Mouse (Mus musculus) erythroblast, embryonic 14.5 days (primary cell): ENCODE data around the gene Asb3.

Experiments
- GATA1 ChIP-seq: IDR thresholded peaks from 2 replicates; pipeline ENCODE4 v1.6.1; 2012; ENCODE audit warnings: low read length, inconsistent platforms, mixed read lengths
- TAL1 ChIP-seq: IDR thresholded peaks from 3 replicates; pipeline ENCODE4 v1.6.1; 2012; ENCODE audit warnings: low read length, inconsistent platforms, mixed read lengths

DNA sequence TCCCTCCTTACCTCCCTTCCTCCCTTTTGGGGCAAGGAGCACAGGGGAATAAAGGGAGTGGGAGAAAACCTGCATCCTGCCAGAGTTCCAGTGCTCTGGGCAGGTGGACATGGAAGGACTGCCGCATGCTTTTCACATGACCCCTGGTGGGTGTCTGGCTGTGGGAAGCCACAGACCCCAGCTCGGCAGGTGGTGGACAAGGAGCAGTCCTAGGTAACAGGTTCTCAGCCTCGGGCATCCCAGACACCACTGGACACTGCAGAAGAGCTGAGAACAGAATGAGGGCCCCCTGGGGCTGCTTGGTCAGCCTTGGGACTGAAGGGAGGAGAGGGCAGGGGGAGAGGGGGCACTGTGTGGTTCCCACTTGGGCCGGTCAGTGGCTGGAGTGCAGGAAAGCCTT lies 149.7 kb downstream of the Asb3 start:
- TF ChIP-seq GATA1 (no peak), TAL1 (no peak)
